Mouse (Mus musculus) spleen, embryonic (tissue): ENCODE results near the gene Dao.

Source experiments
- CTCF ChIA-PET: fragments of 350-600 bp; sonication (Branson Sonifier 250); formaldehyde crosslinking; loops from one replicate; lab custom pipeline; 2022; lab: Charles Lee

Dao gene

GRCm38 (mm10) chr5:113981843-113982242 lies 21.7 kb upstream of the Dao start:
- CTCF ChIA-PET: interaction anchor here (0.6 kb wide), 1 partner anchor 43 kb away, joined by 3 read pairs; no protein-coding TSS in a partner anchor

- CTCF ChIA-PET: no interaction called here
Measured at GRCm38 (mm10) chr5:113983541-113983940, 20.0 kb upstream of the Dao start.

- CTCF ChIA-PET: no interaction called here
Measured at GRCm38 (mm10) chr5:113984025-113984740, 19.3 kb upstream of the Dao start.

GRCm38 (mm10) chr5:113985737-113986136 lies 17.8 kb upstream of the Dao start:
- CTCF ChIA-PET: interaction anchor here (0.6 kb wide), 1 partner anchor 111 kb away, joined by 9 read pairs; no protein-coding TSS in a partner anchor

- CTCF ChIA-PET: interaction anchor here (0.6 kb wide), 1 partner anchor 112 kb away, joined by 9 read pairs; no protein-coding TSS in a partner anchor
Measured at GRCm38 (mm10) chr5:113986182-113986961, 17.1 kb upstream of the Dao start.

- CTCF ChIA-PET: interaction anchor here (0.6 kb wide), 1 partner anchor 351 kb away, joined by 4 read pairs; no protein-coding TSS in a partner anchor
Measured at GRCm38 (mm10) chr5:113989437-113990024, 14.0 kb upstream of the Dao start.

GRCm38 (mm10) chr5:113990593-113990992 lies 12.9 kb upstream of the Dao start:
- CTCF ChIA-PET: interaction anchor here (0.6 to 0.7 kb wide), 2 partner anchors 21 to 350 kb away, joined by 3 to 4 read pairs; no protein-coding TSS in a partner anchor

GRCm38 (mm10) chr5:113991141-113991540 lies 12.4 kb upstream of the Dao start:
- CTCF ChIA-PET: no interaction called here

- CTCF ChIA-PET: no interaction called here
Measured at GRCm38 (mm10) chr5:113992339-113992831, 11.1 kb upstream of the Dao start.

- CTCF ChIA-PET: interaction anchor here (0.6 kb wide), 1 partner anchor 61 kb away, joined by 4 read pairs; no protein-coding TSS in a partner anchor
Measured at GRCm38 (mm10) chr5:113993031-113993486, 10.4 kb upstream of the Dao start.

GRCm38 (mm10) chr5:113993487-113994465 lies 9.7 kb upstream of the Dao start, which contains the start of gene Ssh1:
Gene Ssh1 (minus strand): TSS chr5:113993894.
- CTCF ChIA-PET: interaction anchor here (0.6 kb wide), 1 partner anchor 62 kb away, joined by 4 read pairs; no protein-coding TSS in a partner anchor

GRCm38 (mm10) chr5:113996458-113996857 lies 7.0 kb upstream of the Dao start:
- CTCF ChIA-PET: no interaction called here

GRCm38 (mm10) chr5:113999382-113999781 lies 4.1 kb upstream of the Dao start:
- CTCF ChIA-PET: interaction anchor here (0.6 kb wide), 1 partner anchor 58 kb away, joined by 5 read pairs; no protein-coding TSS in a partner anchor

- CTCF ChIA-PET: no interaction called here
Measured at GRCm38 (mm10) chr5:114004573-114004972, 1.1 kb downstream of the Dao start.

GRCm38 (mm10) chr5:114005100-114005499 lies 1.6 kb downstream of the Dao start:
- CTCF ChIA-PET: no interaction called here

- CTCF ChIA-PET: no interaction called here
Measured at GRCm38 (mm10) chr5:114006974-114007373, 3.5 kb downstream of the Dao start.

GRCm38 (mm10) chr5:114007753-114008453 lies 4.4 kb downstream of the Dao start:
- CTCF ChIA-PET: no interaction called here

- CTCF ChIA-PET: no interaction called here
Measured at GRCm38 (mm10) chr5:114009049-114009448, 5.5 kb downstream of the Dao start.

GRCm38 (mm10) chr5:114015121-114015520 lies 11.6 kb downstream of the Dao start:
- CTCF ChIA-PET: no interaction called here
